Mouse (Mus musculus): Measurements from ENCODE around the gene 1810010H24Rik. TPM values are rescaled to one million over a fixed set of nuclear protein-coding genes. Genes with fewer than 3 reads are reported as not detected.
"Not testable (repeated sequence)": the region's sequence is repeated elsewhere in the genome, so short reads cannot be mapped to it uniquely, and the experiment has no call there.

Gene 1810010H24Rik
- polyA plus RNA-seq, 1 experiment from 2014 or later, result 1.4 TPM

GRCm38 (mm10) chr11:107017339-107017886 lies 8.1 kb upstream of the 1810010H24Rik start:
- Histone ChIP-seq H3K36me3 (no peaks in the 10 kb centered on the region), H3K4me3 (no peak overlapping the region), H3K27me3 (ENCODE audit: low read depth, poor library complexity, severe bottlenecking) (no peaks in the 10 kb centered on the region), H3K4me1 (peaks cover 5% of the 10 kb centered on the region; the same call in 1 of the 2 replicates), H3K9me3 (replicated peaks) (no peaks in the 10 kb centered on the region), H3K27ac (no peak overlapping the region)
- DNase-seq (ENCODE audit: low spot score), result no peak
- WGBS, result 57% methylated on average over 6 of the region's 6 CpGs

- Histone ChIP-seq H3K9me3 (replicated peaks) (no peaks in the 10 kb centered on the region), H3K4me1 (peaks cover 5% of the 10 kb centered on the region; the same call in 1 of the 2 replicates), H3K27me3 (ENCODE audit: low read depth, poor library complexity, severe bottlenecking) (no peaks in the 10 kb centered on the region), H3K36me3 (no peaks in the 10 kb centered on the region), H3K4me3 (no peak overlapping the region), H3K27ac (no peak overlapping the region)
- 24% methylated on average over 8 of the region's 8 CpGs for WGBS
- no peak for DNase-seq (ENCODE audit: low spot score)
These were observed 6.9 kb upstream of the 1810010H24Rik start for GRCm38 (mm10) chr11:107018606-107019005.

DNA sequence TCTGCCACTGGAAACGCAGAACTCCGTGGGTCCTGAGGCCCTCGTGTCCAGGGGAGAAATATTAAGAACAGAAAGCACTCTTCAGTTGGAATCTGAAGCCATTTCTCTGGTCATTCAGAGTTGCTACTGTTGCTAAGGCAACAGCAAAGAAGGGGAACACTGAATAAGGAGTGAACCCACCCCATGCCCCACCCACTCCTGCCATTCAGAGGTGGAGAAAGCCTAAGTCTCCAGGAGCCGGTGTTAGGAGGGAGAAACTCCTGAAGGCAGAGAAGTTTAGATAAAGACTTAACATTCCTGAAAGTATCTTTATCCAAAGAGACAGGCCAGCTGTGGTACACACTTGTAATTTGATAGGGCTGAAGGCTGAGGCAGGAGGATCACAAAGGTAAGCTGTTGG lies 6.2 kb upstream of the 1810010H24Rik start:
- Histone ChIP-seq H3K36me3 (no peaks in the 10 kb centered on the region), H3K9me3 (replicated peaks) (no peaks in the 10 kb centered on the region), H3K4me3 (no peak overlapping the region), H3K4me1 (peaks cover 10% of the 10 kb centered on the region; the same call in 1 of the 2 replicates), H3K27me3 (ENCODE audit: low read depth, poor library complexity, severe bottlenecking) (peaks cover 7% of the 10 kb centered on the region), H3K27ac (no peak overlapping the region)
- WGBS, result 76% methylated on average over 4 of the region's 4 CpGs
- DNase-seq (ENCODE audit: low spot score), result no peak

GRCm38 (mm10) chr11:107019722-107020121 lies 5.8 kb upstream of the 1810010H24Rik start:
- peaks cover 14% of the 10 kb centered on the region for H3K4me1 ChIP-seq
- not testable (repeated sequence) for H3K9me3 ChIP-seq (replicated peaks); H3K27ac ChIP-seq; H3K4me3 ChIP-seq; H3K36me3 ChIP-seq; DNase-seq (ENCODE audit: low spot score)
- peaks cover 11% of the 10 kb centered on the region for H3K27me3 ChIP-seq (ENCODE audit: low read depth, poor library complexity, severe bottlenecking)
- 94% methylated on average over 5 of the region's 5 CpGs for WGBS

GRCm38 (mm10) chr11:107022050-107022683 lies 3.3 kb upstream of the 1810010H24Rik start:
- Histone ChIP-seq H3K9me3 (replicated peaks) (no peaks in the 10 kb centered on the region), H3K27ac (no peak overlapping the region), H3K4me3 (no peak overlapping the region), H3K36me3 (no peaks in the 10 kb centered on the region), H3K27me3 (ENCODE audit: low read depth, poor library complexity, severe bottlenecking) (peaks cover 35% of the 10 kb centered on the region), H3K4me1 (peaks cover 33% of the 10 kb centered on the region)
- WGBS, result 91% methylated on average over 13 of the region's 13 CpGs
- no peak for DNase-seq (ENCODE audit: low spot score)

- no peak for DNase-seq (ENCODE audit: low spot score)
- no peak overlapping the region for H3K27ac ChIP-seq
- no peaks in the 10 kb centered on the region for H3K36me3 ChIP-seq
- peaks cover 45% of the 10 kb centered on the region for H3K27me3 ChIP-seq (ENCODE audit: low read depth, poor library complexity, severe bottlenecking)
- H3K4me3 ChIP-seq, result peak overlapping the region; percentile 59; the same call in 1 of the 2 replicates
- H3K4me1 ChIP-seq, result peaks cover 48% of the 10 kb centered on the region
- H3K9me3 ChIP-seq (replicated peaks), result no peaks in the 10 kb centered on the region
- 55% methylated on average over 4 of the region's 4 CpGs for WGBS
These were observed 1.1 kb upstream of the 1810010H24Rik start for GRCm38 (mm10) chr11:107024406-107024805.

DNA sequence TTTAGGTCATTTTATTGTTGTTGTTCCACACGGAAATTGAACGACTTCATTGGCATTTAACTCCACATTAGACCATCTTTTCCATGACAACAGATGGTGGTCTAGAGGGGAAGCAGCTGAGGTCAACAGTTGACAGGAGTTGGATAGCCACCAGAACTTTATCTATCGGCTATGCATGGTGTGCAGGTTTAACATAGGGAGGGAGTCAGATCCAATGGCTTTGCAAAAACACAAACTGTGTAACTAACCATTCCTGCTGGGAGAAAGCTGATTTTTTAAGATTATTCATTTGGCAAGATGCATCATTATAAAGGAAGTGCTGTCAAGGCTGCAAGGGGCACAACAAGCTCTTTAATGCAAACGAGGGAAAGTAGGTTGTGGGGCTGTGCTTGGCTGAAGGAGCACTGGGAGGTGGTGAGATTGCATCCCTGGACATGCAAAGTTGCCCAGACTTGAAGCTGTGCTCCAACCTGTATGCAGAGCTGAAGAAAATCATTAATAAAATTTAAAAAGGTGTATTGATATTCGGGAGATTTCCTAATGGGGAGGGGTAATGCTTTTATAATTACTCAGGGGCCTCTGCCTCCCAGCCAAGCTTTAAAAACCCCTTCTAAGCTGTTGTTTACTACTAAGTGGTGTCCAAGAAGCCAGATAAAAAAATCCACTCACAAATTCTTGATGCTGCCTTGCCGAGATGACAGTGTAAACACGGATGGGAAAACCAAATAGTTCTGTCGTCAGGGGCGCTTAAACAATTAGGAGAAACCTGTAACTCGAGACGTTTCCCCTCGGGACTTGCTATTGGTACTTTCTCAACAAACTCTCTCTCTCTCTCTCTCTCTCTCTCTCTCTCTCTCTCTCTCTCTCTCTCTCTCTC lies 1.3 kb downstream of the 1810010H24Rik start:
- Histone ChIP-seq H3K27ac (no peak overlapping the region), H3K4me3 (peak overlapping the region; percentile 79), H3K36me3 (no peaks in the 10 kb centered on the region), H3K27me3 (ENCODE audit: low read depth, poor library complexity, severe bottlenecking) (peaks cover 55% of the 10 kb centered on the region), H3K4me1 (peaks cover 48% of the 10 kb centered on the region), H3K9me3 (replicated peaks) (no peaks in the 10 kb centered on the region)
- no peak for DNase-seq (ENCODE audit: low spot score)
- 9% methylated on average over 12 of the region's 12 CpGs for WGBS

GRCm38 (mm10) chr11:107027431-107028274 lies 2.2 kb downstream of the 1810010H24Rik start:
- 5% methylated on average over 107 of the region's 107 CpGs for WGBS
- Histone ChIP-seq H3K36me3 (peaks cover 1% of the 10 kb centered on the region; the same call in 1 of the 2 replicates), H3K27me3 (ENCODE audit: low read depth, poor library complexity, severe bottlenecking) (peaks cover 55% of the 10 kb centered on the region), H3K27ac (peak overlapping the region; percentile 87), H3K9me3 (replicated peaks) (no peaks in the 10 kb centered on the region), H3K4me3 (peak overlapping the region; percentile 79), H3K4me1 (peaks cover 48% of the 10 kb centered on the region)
- peak; percentile 88 for DNase-seq (ENCODE audit: low spot score)

DNA sequence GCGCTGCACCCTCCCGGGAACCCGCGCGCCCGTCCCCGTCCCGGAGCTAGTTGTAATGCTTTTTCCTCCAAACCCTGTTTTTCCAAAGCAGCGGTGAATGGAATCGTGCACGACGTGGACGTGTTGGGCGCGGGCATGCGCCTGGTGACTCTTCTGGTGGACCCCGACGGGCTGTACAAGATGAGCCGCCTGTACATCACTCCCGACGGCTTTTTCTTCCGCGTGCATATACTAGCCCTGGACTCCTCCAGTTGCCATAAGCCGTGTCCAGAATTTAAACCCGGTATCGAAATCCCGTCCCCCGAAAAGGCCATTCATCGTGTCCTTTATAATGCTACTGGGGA lies 2.8 kb downstream of the 1810010H24Rik start:
- Histone ChIP-seq H3K4me3 (peak overlapping the region; percentile 79), H3K36me3 (peaks cover 5% of the 10 kb centered on the region; the same call in 1 of the 2 replicates), H3K9me3 (replicated peaks) (no peaks in the 10 kb centered on the region), H3K27me3 (ENCODE audit: low read depth, poor library complexity, severe bottlenecking) (peaks cover 55% of the 10 kb centered on the region), H3K27ac (peak overlapping the region; percentile 87), H3K4me1 (peaks cover 48% of the 10 kb centered on the region)
- no peak for DNase-seq (ENCODE audit: low spot score)
- WGBS, result 4% methylated on average over 29 of the region's 29 CpGs

GRCm38 (mm10) chr11:107028754-107029153 lies 3.3 kb downstream of the 1810010H24Rik start:
- peak overlapping the region; percentile 79 for H3K4me3 ChIP-seq
- peaks cover 54% of the 10 kb centered on the region for H3K27me3 ChIP-seq (ENCODE audit: low read depth, poor library complexity, severe bottlenecking)
- 73% methylated on average over 6 of the region's 6 CpGs for WGBS
- peaks cover 5% of the 10 kb centered on the region; the same call in 1 of the 2 replicates for H3K36me3 ChIP-seq
- DNase-seq (ENCODE audit: low spot score), result no peak
- no peaks in the 10 kb centered on the region for H3K9me3 ChIP-seq (replicated peaks)
- H3K27ac ChIP-seq, result peak overlapping the region; percentile 87
- H3K4me1 ChIP-seq, result peaks cover 48% of the 10 kb centered on the region

- Histone ChIP-seq H3K36me3 (peaks cover 10% of the 10 kb centered on the region), H3K9me3 (replicated peaks) (no peaks in the 10 kb centered on the region), H3K4me1 (peaks cover 42% of the 10 kb centered on the region), H3K4me3 (no peak overlapping the region), H3K27ac (no peak overlapping the region), H3K27me3 (ENCODE audit: low read depth, poor library complexity, severe bottlenecking) (peaks cover 46% of the 10 kb centered on the region)
- WGBS, result 53% methylated on average over 19 of the region's 19 CpGs
- no peak for DNase-seq (ENCODE audit: low spot score)
These were observed 4.1 kb downstream of the 1810010H24Rik start for GRCm38 (mm10) chr11:107029536-107029935.

- Histone ChIP-seq H3K27me3 (ENCODE audit: low read depth, poor library complexity, severe bottlenecking) (peaks cover 25% of the 10 kb centered on the region), H3K36me3 (peaks cover 22% of the 10 kb centered on the region), H3K27ac (no peak overlapping the region), H3K9me3 (replicated peaks) (no peaks in the 10 kb centered on the region), H3K4me1 (peaks cover 21% of the 10 kb centered on the region), H3K4me3 (no peak overlapping the region)
- no peak for DNase-seq (ENCODE audit: low spot score)
- WGBS, result 42% methylated on average over 7 of the region's 7 CpGs
These were observed 6.2 kb downstream of the 1810010H24Rik start for GRCm38 (mm10) chr11:107031635-107032034.

All from limb, embryonic 10.5 days (tissue).